Mouse (Mus musculus) gastrocnemius, postnatal 10 days (tissue): ENCODE measurements around the gene Dusp13. TPM values are rescaled to one million over a fixed set of nuclear protein-coding genes. Genes with fewer than 3 reads are reported as not detected.

Experiments
- DNase-seq: peaks from one replicate; pipeline ENCODE4 v3.0.0; 2021; ENCODE audit warnings: mixed read lengths
- total RNA-seq, 2 experiments: library from RNA; stranded (reverse); gene quantifications; 2 replicates each; pipeline ENCODE4 v1.2.3; 2021

Dusp13 gene
- total RNA-seq, 2 experiments from 2014 or later: 19.4 to 21.1 TPM

- DNase-seq: no peak
These were observed 47.7 kb downstream of the Dusp13 start for GRCm38 (mm10) chr14:21703255-21703654.

GRCm38 (mm10) chr14:21702691-21703090, 48.3 kb downstream of the Dusp13 start:
- no peak for DNase-seq

- no peak for DNase-seq
These were observed 54.7 kb downstream of the Dusp13 start for GRCm38 (mm10) chr14:21696186-21696830.

GRCm38 (mm10) chr14:21695020-21695419, 56.0 kb downstream of the Dusp13 start:
- no peak for DNase-seq

GRCm38 (mm10) chr14:21691070-21691469, 59.9 kb downstream of the Dusp13 start:
- no peak for DNase-seq

- DNase-seq: no peak
These were observed 64.4 kb downstream of the Dusp13 start for GRCm38 (mm10) chr14:21686376-21687279.

- no peak for DNase-seq
These were observed 65.4 kb downstream of the Dusp13 start for GRCm38 (mm10) chr14:21685411-21686146.

GRCm38 (mm10) chr14:21683834-21684233, 67.1 kb downstream of the Dusp13 start:
- DNase-seq: no peak

Other genes starting within 250 kb of the Dusp13 start
- 10 to 100 TPM; 58.3 to 74.2 TPM for gene Dupd1, start 36.6 kb downstream of the Dusp13 start, total RNA-seq
- 10 to 100 TPM; 23.9 to 25.1 TPM for gene Samd8, start 650 bp downstream of the Dusp13 start, total RNA-seq
- gene Vdac2, start 74.1 kb upstream of the Dusp13 start, total RNA-seq: 100 to 1,000 TPM; 308 to 335 TPM
- 10 to 100 TPM; 10.3 to 11.1 TPM for gene Comtd1, start 97.8 kb upstream of the Dusp13 start, total RNA-seq
- 1 to 10 TPM; 7.3 to 8.0 TPM for gene Zfp503, start 238.4 kb upstream of the Dusp13 start, total RNA-seq